Mouse (Mus musculus) C2C12 (cell line): ENCODE measurements around the gene Gm10413. TPM values are rescaled to one million over a fixed set of nuclear protein-coding genes. Genes with fewer than 3 reads are reported as not detected.
"Not testable (repeated sequence)": the region's sequence is repeated elsewhere in the genome, so short reads cannot be mapped to it uniquely, and the experiment has no call there.

ENCODE experiments used
- H3K27me3 ChIP-seq: one replicate; pipeline ENCODE4 v1.6.1; 2011; ENCODE audit not compliant: control insufficient read depth, insufficient read depth, insufficient read length
- H3K36me3 ChIP-seq: one replicate; pipeline ENCODE4 v1.6.1; 2011; ENCODE audit not compliant: control insufficient read depth, insufficient read depth
- H3K4me3 ChIP-seq: one replicate; pipeline ENCODE4 v1.5.1; 2011; ENCODE audit warnings: mild to moderate bottlenecking, control low read depth; ENCODE audit not compliant: poor library complexity, insufficient read depth, severe bottlenecking
- H3K79me2 ChIP-seq: one replicate; pipeline ENCODE4 v1.6.1; 2011; ENCODE audit not compliant: control insufficient read depth, insufficient read depth
- H3K79me3 ChIP-seq: one replicate; pipeline ENCODE4 v1.6.1; 2011; ENCODE audit warnings: low read depth, control low read depth
- H3ac ChIP-seq: one replicate; pipeline ENCODE3; 2011; ENCODE audit warnings: low read depth; ENCODE audit not compliant: control insufficient read depth, insufficient read length
- long read RNA-seq, 2 experiments: library from polyadenylated mRNA; unstranded; transcript quantifications; one replicate each; pipeline ENCODE4 v2.0.0; 2019 to 2020
- polyA plus RNA-seq: library from polyadenylated mRNA; unstranded; fragments of >200 nt; fragmentation: generic; extraction: Trizol; gene quantifications from one replicate; pipeline ENCODE4 v1.2.1, GENCODE M21; 2012; ENCODE audit warnings: missing spikeins

Gm10413 gene
- polyA plus RNA-seq, result not detected
- long read RNA-seq, experiment 1, result 0 reads
- long read RNA-seq, experiment 2, result 0 reads

- H3K79me3 ChIP-seq, H3ac ChIP-seq, H3K4me3 ChIP-seq, H3K36me3 ChIP-seq, H3K79me2 ChIP-seq, H3K27me3 ChIP-seq: not testable (repeated sequence)
Observed at GRCm38 (mm10) chr14:3394793-3395192, at the start of gene Gm10413. Gm10413 (plus strand) TSS chr14:3395093.

- not testable (repeated sequence) for H3K79me2 ChIP-seq, H3ac ChIP-seq, H3K27me3 ChIP-seq, H3K4me3 ChIP-seq, H3K79me3 ChIP-seq, H3K36me3 ChIP-seq
Observed at GRCm38 (mm10) chr14:3412314-3412713, 17.4 kb downstream of the Gm10413 start, which contains the start of gene Gm10409. Gm10409 (plus strand) TSS chr14:3412614.

GRCm38 (mm10) chr14:3427803-3428202, 32.9 kb downstream of the Gm10413 start, which contains the start of gene Gm3005:
Gm3005 (plus strand) TSS chr14:3428103.
- H3K36me3 ChIP-seq, H3ac ChIP-seq, H3K27me3 ChIP-seq, H3K79me2 ChIP-seq, H3K4me3 ChIP-seq, H3K79me3 ChIP-seq: not testable (repeated sequence)

- H3ac ChIP-seq, H3K79me2 ChIP-seq, H3K4me3 ChIP-seq, H3K79me3 ChIP-seq, H3K27me3 ChIP-seq, H3K36me3 ChIP-seq: not testable (repeated sequence)
Observed at GRCm38 (mm10) chr14:3449079-3449478, 54.2 kb downstream of the Gm10413 start, which contains the start of gene Gm10408. Gm10408 (plus strand) TSS chr14:3449379.

Other genes starting within 250 kb of the Gm10413 start
- not detected for gene Gm5795, start 206.8 kb upstream of the Gm10413 start, polyA plus RNA-seq
- gene D830030K20Rik, start 186.6 kb upstream of the Gm10413 start, polyA plus RNA-seq, result not detected
- gene Gm2956, start 62.5 kb upstream of the Gm10413 start, polyA plus RNA-seq, result not detected
- 0.01 TPM for gene Gm10409, start 17.5 kb downstream of the Gm10413 start, polyA plus RNA-seq
- gene Gm3005, start 33.0 kb downstream of the Gm10413 start, polyA plus RNA-seq, result not detected
- not detected for gene Gm10408, start 54.3 kb downstream of the Gm10413 start, polyA plus RNA-seq
- gene Gm3012, start 239.4 kb downstream of the Gm10413 start, polyA plus RNA-seq, result not detected